Mouse (Mus musculus) kidney, adult 18-20 months (tissue): ENCODE measurements at regions not wholly inside any gene's neighbourhood (a gene's known extent, or its start where the extent isn't known, plus 50 kb on each side); places are given as distances from the start of the nearest gene placed in this dataset.

Source experiments
- DNase-seq: peaks from one replicate; pipeline ENCODE4 v3.0.0; 2021

- peak; percentile 86 for DNase-seq
These were observed 178.2 kb upstream of the Mkln1 start for GRCm38 (mm10) chr6:31220184-31220931.

- peak; percentile 43 for DNase-seq
These were observed 177.0 kb upstream of the Mkln1 start for GRCm38 (mm10) chr6:31221490-31221889.

GRCm38 (mm10) chr6:31222024-31222579, 176.4 kb upstream of the Mkln1 start:
- peak; percentile 35 for DNase-seq

- DNase-seq: no peak
These were observed 171.1 kb upstream of the Mkln1 start for GRCm38 (mm10) chr6:31227406-31227805.

- DNase-seq: no peak
These were observed 170.5 kb upstream of the Mkln1 start for GRCm38 (mm10) chr6:31228061-31228460.

- DNase-seq: no peak
These were observed 166.7 kb upstream of the Mkln1 start for GRCm38 (mm10) chr6:31231821-31232220.

- no peak for DNase-seq
These were observed 165.1 kb upstream of the Mkln1 start for GRCm38 (mm10) chr6:31233252-31233993.

GRCm38 (mm10) chr6:31240051-31240450, 158.5 kb upstream of the Mkln1 start:
- DNase-seq: no peak

- DNase-seq: no peak
These were observed 148.0 kb upstream of the Mkln1 start for GRCm38 (mm10) chr6:31250526-31250925.

GRCm38 (mm10) chr6:31253251-31253935, 145.1 kb upstream of the Mkln1 start:
- DNase-seq: peak; percentile 69

- no peak for DNase-seq
These were observed 137.7 kb upstream of the Mkln1 start for GRCm38 (mm10) chr6:31260645-31261345.

- peak; percentile 80 for DNase-seq
These were observed 136.6 kb upstream of the Mkln1 start for GRCm38 (mm10) chr6:31261797-31262540.

GRCm38 (mm10) chr6:31262651-31263050, 135.9 kb upstream of the Mkln1 start:
- DNase-seq: peak; percentile 37

- no peak for DNase-seq
These were observed 134.7 kb upstream of the Mkln1 start for GRCm38 (mm10) chr6:31263821-31264220.

GRCm38 (mm10) chr6:31266441-31267040, 132.0 kb upstream of the Mkln1 start:
- no peak for DNase-seq

- no peak for DNase-seq
These were observed 130.5 kb upstream of the Mkln1 start for GRCm38 (mm10) chr6:31268057-31268456.

- no peak for DNase-seq
These were observed 124.7 kb upstream of the Mkln1 start for GRCm38 (mm10) chr6:31273816-31274215.

GRCm38 (mm10) chr6:31274236-31274635, 124.3 kb upstream of the Mkln1 start:
- no peak for DNase-seq

GRCm38 (mm10) chr6:31277792-31278191, 120.7 kb upstream of the Mkln1 start:
- DNase-seq: no peak

GRCm38 (mm10) chr6:31283973-31284372, 114.6 kb upstream of the Mkln1 start:
- DNase-seq: no peak

GRCm38 (mm10) chr6:31284390-31284789, 114.1 kb upstream of the Mkln1 start:
- DNase-seq: no peak

GRCm38 (mm10) chr6:31285064-31285463, 113.5 kb upstream of the Mkln1 start:
- no peak for DNase-seq
